Mouse (Mus musculus) kidney, postnatal 25 days (tissue): ENCODE data around the gene Lrig3.

ENCODE experiments used
- DNase-seq, 2 experiments: peaks; one replicate each; pipeline ENCODE4 v3.0.0; 2021; ENCODE audit warnings: mixed read lengths in 2 of 2

The Lrig3 gene

GRCm38 (mm10) chr10:125966481-125967251 is 698 bp downstream of the Lrig3 start:
- DNase-seq, result peak; percentile 45 to 70

DNA sequence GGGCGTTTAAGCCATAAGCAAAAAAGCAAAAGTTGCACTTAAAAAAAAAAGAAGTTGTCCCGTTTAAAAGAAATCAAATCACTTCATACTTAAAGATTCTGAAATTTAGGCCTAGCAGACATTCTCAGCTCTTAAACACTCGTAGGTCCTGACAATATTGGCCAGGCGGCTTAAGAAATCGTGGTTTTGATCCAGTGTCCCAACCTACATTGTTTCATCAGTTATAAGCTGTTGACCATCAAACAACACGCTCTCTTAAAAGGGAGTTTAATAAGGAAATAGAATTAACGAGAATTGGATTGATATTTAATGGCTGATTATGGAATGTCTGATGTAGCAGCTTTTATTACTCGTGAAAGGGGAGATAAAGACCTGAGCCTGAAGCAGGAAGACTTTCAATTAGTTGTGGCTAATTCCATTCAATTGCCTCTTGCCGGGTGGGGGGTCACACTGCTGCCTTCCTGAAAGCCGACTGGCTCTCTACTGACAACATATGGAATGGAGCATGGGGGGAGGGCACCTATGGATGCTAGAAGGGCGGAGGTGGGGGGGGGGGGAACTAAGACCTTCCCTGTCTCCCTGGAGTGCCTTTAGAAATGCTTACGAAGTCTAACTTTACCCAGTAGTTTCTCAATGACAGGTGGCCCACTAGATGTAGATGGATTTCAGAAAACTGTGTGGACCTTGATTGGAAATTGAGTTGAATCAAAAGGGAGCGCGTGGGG is 1.6 kb downstream of the Lrig3 start:
- DNase-seq, result no peak

DNA sequence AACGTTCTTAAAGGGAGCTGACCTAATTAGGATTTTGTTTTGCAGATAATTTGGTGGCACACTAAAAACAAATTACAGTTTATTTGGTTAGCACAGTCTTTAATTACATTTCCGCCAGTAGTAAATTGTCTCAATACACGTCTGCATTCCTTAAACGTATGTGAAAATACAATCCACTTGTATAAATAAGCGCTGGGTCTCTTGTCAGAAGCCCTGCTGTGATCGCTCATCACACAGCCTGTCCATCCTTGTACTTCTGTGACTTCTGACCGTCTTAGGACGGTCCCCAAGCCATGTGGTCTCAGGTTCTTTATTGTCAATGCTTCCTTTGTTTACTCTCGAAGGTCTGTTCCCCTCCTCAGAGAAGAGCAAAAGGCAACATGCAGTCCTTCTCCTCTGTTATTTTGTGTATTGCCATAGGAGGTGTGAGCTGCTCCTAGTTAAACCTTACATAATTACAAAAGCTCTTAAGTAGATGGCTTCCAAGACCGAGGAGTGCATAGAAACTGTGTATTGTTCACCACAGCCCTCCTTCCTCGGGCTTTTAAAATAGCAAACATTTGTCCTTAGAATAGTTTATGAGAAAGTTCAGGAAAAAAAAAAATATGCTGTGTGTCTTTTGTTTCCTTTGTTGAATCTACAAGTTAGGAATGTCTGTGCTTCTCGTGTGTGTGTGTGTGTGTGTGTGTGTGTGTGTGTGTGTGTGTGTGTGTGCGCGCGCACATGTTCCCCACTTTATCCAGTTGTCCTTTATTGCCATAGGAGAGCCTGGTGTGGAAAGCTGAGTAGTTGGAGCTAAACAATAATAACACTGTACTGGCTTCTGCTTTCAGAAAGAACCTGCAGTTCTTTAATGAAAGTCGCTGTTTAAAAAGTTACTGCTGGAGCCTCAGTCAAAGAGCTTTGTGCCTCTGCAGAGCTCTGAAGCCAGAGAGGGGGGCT is 2.5 kb downstream of the Lrig3 start:
- no peak for DNase-seq

- peak in 1 of 2 experiments; percentile 27 for DNase-seq
These were observed 3.1 kb downstream of the Lrig3 start for GRCm38 (mm10) chr10:125969133-125969490.

DNA sequence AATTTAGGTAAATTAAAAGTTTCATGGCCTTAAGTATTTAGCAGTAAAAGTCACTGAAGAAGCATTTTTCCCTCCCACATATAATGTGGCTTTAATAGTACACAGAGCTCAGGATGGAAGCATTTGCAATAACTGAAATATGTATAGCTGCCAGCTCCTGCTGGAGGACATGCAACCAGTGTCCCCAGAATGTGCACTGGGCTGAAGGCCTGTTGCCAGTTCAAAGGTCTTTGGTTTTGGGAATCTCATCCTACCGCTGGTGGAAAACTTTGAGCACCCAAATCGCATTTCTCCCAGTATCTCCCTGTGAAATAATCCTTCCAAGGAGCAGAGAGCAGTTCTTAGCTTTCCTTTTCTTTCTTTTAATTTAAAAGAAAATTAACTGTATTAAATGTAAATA is 4.1 kb downstream of the Lrig3 start:
- no peak for DNase-seq

GRCm38 (mm10) chr10:125970500-125970899 is 4.5 kb downstream of the Lrig3 start:
- peak in 1 of 2 experiments; percentile 20 for DNase-seq

GRCm38 (mm10) chr10:125973726-125974125 is 7.8 kb downstream of the Lrig3 start:
- DNase-seq, result no peak

DNA sequence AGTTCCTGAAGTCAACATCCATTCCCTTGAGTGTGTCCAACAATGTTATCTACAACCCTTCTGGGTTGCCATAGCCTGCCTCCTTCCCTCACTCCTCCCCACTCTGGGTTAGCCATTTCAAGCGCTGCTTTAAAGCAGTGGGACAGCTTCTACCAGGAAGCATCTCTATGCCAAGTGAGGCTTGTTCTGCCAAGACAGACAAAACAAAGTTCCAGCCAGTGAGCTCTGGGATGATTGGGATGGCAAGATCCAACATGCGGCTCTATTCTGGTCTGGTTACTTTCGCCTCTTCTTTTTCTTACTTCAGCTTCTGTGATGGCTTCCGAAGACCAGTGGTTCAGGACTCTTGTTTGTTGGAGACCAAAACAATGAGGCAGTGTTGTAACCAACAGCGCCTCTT is 16.0 kb downstream of the Lrig3 start:
- no peak for DNase-seq

- DNase-seq, result no peak
These were observed 18.6 kb downstream of the Lrig3 start for GRCm38 (mm10) chr10:125984473-125985035.

DNA sequence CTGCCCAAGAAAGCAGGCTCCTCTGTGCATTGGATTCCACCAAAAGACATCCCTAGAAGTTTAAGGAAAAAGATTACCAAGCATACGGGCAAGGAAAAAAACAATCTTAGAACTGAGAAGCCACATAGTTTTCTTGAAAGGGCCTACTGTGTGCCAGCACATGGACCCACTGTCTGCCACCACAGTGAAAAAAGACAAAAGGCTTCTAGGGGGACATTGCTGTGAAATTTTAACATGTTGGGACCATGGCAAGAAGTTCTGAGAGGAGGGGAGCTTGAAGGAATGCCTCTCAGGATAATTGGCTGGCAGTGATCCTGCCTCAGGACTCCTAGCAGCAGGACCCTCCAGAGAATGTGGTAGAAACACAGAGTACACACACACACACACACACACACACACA is 19.8 kb downstream of the Lrig3 start:
- no peak for DNase-seq

GRCm38 (mm10) chr10:125986443-125986842 is 20.5 kb downstream of the Lrig3 start:
- peak in 1 of 2 experiments; percentile 43 for DNase-seq

GRCm38 (mm10) chr10:125987307-125987706 is 21.3 kb downstream of the Lrig3 start:
- no peak for DNase-seq

DNA sequence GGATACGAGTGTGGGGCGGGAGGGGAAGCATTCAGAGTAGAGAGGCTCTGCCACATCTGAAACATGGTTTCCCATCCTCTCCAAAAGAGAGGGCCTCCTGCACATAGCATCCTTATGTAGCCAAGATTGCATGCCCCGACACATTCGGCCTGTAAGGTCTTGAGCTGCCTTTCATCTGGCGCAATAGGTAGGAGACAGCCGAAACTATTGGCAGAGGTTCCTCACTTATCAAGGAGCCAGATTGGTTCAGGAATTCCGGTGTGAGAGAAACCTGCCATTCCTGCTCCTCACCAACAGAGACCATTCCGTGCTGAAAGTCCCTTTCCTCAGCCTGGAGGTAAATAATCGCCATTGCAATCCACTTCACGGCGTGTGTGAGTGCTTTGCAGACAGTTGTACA is 22.1 kb downstream of the Lrig3 start:
- DNase-seq, result no peak

DNA sequence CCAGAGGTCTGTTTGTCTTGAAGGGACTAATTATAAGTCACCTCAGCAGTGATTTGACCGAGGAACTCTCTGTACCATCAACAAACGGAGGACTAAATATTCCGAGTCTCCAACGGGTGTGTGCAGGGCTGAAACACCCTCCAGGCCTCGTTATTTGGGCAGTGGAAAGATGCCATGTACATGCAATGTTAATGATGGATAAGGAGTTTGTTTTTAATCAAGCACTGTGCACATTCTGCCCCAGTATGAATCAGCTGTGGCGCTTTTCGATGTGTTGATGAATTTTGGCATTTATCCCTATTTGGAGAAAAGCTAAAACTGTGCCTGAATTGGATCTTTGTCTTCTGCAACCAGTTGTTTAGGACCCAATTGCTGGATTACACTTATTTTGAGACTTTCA is 23.9 kb downstream of the Lrig3 start:
- no peak for DNase-seq

GRCm38 (mm10) chr10:125990394-125990793 is 24.4 kb downstream of the Lrig3 start:
- DNase-seq, result peak in 1 of 2 experiments; percentile 36

- no peak for DNase-seq
These were observed 25.9 kb downstream of the Lrig3 start for GRCm38 (mm10) chr10:125991819-125992218.

GRCm38 (mm10) chr10:125994855-125995254 is 28.9 kb downstream of the Lrig3 start:
- DNase-seq, result peak; percentile 47 to 71

DNA sequence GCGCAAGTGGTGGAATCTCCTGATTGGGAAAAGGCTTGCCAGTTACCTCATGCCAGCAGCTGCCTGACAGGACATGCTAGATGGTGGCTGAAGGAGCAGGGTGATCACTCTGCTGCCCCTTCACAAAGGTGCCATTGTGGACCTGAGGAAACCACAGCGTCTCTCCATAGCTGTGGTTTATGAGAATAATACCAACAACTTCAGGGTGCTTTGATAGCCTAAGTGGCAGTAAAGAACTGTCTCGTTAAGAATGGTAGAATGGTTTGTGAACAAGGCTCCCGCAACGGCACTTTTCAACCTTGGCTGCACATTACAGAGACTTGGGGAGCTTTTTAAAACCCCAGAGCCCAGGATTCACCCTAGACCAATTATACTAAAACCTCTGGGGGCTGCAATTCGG is 29.7 kb downstream of the Lrig3 start:
- DNase-seq, result no peak

- peak; percentile 51 to 56 for DNase-seq
These were observed 31.0 kb downstream of the Lrig3 start for GRCm38 (mm10) chr10:125996989-125997388.

DNA sequence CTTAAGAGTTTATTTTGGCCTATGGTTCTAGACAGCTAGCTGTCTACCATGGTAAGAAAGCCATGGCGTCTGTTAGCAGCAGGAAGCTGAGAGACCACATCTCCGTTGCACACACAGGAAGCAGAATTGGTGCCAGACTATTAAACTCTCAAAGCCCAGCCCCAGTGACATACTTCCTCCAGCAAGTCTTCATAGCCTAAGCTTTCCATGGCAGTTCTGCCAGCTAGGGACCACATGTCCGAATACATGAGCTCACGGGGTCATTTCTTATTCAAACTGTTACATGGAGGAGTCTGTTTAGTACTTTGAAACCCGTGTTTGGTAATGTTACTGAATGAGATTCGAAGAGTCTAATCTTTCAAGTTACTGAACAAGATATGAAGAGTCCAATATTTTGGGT is 33.6 kb downstream of the Lrig3 start:
- no peak for DNase-seq

- no peak for DNase-seq
These were observed 35.0 kb downstream of the Lrig3 start for GRCm38 (mm10) chr10:126000861-126001390.

- DNase-seq, result no peak
These were observed 36.2 kb downstream of the Lrig3 start for GRCm38 (mm10) chr10:126002081-126002755.
